Mouse (Mus musculus) hindbrain, postnatal 0 days (tissue): ENCODE results near the gene Ybx3. TPM values are rescaled to one million over a fixed set of nuclear protein-coding genes. Genes with fewer than 3 reads are reported as not detected.

Experiments
- ATAC-seq: fragments of 200-750 bp; cut with Nextera tagmentation; 2 replicates; pipeline ENCODE4 v1.8.0; 2017; ENCODE audit warnings: mild to moderate bottlenecking, moderate TSS enrichment, moderate library complexity
- DNase-seq: peaks from one replicate; pipeline ENCODE4 v3.0.0-alpha.2; 2015; ENCODE audit warnings: low spot score
- H3K27ac ChIP-seq: fragments of 300-500 bp; sonication (generic); 2 replicates; pipeline ENCODE4 v1.5.1; 2014; ENCODE audit warnings: mild to moderate bottlenecking
- H3K27me3 ChIP-seq: fragments of 300-500 bp; sonication (generic); 2 replicates; pipeline ENCODE4 v1.6.1; 2014; ENCODE audit warnings: low read length, mixed read lengths; ENCODE audit not compliant: insufficient read depth
- H3K36me3 ChIP-seq: fragments of 300-500 bp; sonication (generic); 2 replicates; pipeline ENCODE4 v1.6.1; 2014; ENCODE audit warnings: low read length, mixed read lengths; ENCODE audit not compliant: insufficient read depth
- H3K4me1 ChIP-seq: fragments of 300-500 bp; sonication (generic); 2 replicates; pipeline ENCODE4 v1.6.1; 2014; ENCODE audit warnings: antibody characterized with exemption, low read length, mixed read lengths; ENCODE audit not compliant: insufficient read depth
- H3K4me2 ChIP-seq: fragments of 300-500 bp; sonication (generic); 2 replicates; pipeline ENCODE4 v1.6.1; 2014; ENCODE audit warnings: low read depth, mild to moderate bottlenecking, low read length, moderate library complexity, mixed read lengths
- H3K4me3 ChIP-seq: fragments of 300-500 bp; sonication (generic); 2 replicates; pipeline ENCODE4 v1.5.1; 2014; ENCODE audit warnings: low read length
- H3K9ac ChIP-seq: fragments of 300-500 bp; sonication (generic); replicated peaks from 2 replicates; pipeline ENCODE4 v1.6.1; 2014; ENCODE audit warnings: mild to moderate bottlenecking, low read length, moderate library complexity, mixed read lengths
- H3K9me3 ChIP-seq: fragments of 300-500 bp; sonication (generic); 2 replicates; pipeline ENCODE4 v1.6.1; 2016; ENCODE audit warnings: low read length, mixed read lengths
- CTCF ChIP-seq: IDR thresholded peaks from 2 replicates; pipeline ENCODE4 v1.5.1; 2016; ENCODE audit warnings: antibody characterized with exemption, control low read depth, low read depth
- WGBS: fragments of 180-500 bp; shearing (Covaris S2); extraction: QIAGEN DNeasy Blood & Tissue Kit; methylation state at CpG from one replicate; pipeline ENCODE4 v1.1.7; 2014; 5-methylcytosine and 5-hydroxymethylcytosine counted together
- polyA plus RNA-seq: library from polyadenylated mRNA; unstranded; fragments of >200 nt; fragmentation: Nextera tagmentation; extraction: Ambion mirVana; gene quantifications from 2 replicates; pipeline ENCODE4 v1.2.1, GENCODE M21; 2015
- total RNA-seq: library from RNA; depleted of rRNA; stranded (reverse); fragments of >200 nt; gene quantifications from 2 replicates; pipeline ENCODE4 v1.2.3, GENCODE M21; 2014

Ybx3 gene
- total and polyA plus RNA-seq, 2 experiments from 2014 or later: 33.4 to 86.0 TPM

DNA sequence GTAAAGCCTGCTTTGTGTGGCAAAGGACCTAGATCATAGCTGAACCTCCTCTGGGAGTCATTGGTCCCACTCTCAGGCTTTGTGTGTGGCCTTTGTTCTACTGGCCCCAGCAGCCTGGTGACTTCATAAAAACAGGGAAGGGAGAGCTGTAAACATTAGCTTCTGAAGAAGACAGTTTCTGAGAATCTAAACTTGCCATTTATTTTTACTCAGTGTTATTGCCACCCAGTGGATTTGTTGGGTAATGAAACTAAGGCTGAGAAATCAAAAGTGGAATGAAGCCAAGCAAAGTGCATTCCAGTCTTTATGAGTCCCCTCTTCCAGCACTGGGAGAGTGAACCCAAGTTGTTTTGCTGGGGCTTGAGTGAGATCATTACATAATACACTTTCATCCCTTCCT lies 30.5 kb upstream of the Ybx3 start:
- DNase-seq (peak; percentile 79), ATAC-seq (peak; percentile 81)
- Histone ChIP-seq H3K36me3 (no peaks in the 10 kb centered on the region), H3K9me3 (no peaks in the 10 kb centered on the region), H3K4me1 (no peaks in the 10 kb centered on the region), H3K27me3 (no peaks in the 10 kb centered on the region), H3K27ac (no peak overlapping the region), H3K9ac (no peak overlapping the region), H3K4me3 (no peak overlapping the region), H3K4me2 (no peak overlapping the region)
- peak; percentile 72 for TF ChIP-seq CTCF

DNA sequence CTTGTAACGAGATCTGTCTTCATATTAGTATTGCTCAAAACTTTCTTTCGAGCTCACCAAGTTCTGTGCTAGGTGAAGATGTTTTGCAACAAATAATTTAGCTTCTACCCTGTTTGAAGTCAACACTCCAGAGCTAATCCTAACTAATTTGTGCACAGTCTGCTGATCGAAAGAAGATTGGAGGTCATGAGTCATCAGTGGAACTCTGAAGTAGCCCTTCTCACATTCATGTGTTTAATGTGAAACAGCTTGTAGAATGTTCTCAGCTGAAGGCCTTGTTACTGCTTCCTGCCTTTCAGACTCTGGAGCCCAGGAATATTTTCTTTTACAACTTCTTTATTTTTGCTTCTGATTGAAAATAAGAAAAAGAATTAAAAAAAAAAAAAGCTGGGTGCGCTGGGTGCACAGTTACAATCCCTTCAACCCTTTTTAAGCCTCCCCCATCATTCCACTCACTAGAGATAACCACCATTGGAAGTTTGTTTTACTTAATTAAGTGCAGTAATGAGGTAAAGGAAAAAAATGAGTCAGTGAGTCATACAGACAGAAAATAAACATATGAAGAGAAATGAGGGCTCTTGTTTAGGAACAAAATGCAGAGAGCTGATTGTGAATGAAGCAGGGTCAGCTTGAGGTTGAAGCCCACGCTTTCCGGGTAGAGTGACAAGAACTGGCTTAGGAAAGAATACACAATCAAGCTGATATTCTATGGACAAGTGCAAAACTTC lies 23.0 kb upstream of the Ybx3 start:
- WGBS: 87% methylated on average over 6 of the region's 6 CpGs
- Histone ChIP-seq H3K4me3 (no peak overlapping the region), H3K27ac (no peak overlapping the region), H3K9ac (no peak overlapping the region), H3K4me1 (no peaks in the 10 kb centered on the region), H3K27me3 (no peaks in the 10 kb centered on the region), H3K36me3 (no peaks in the 10 kb centered on the region), H3K4me2 (no peak overlapping the region), H3K9me3 (no peaks in the 10 kb centered on the region)
- ATAC-seq (no peak), DNase-seq (no peak)
- TF ChIP-seq CTCF: no peak

DNA sequence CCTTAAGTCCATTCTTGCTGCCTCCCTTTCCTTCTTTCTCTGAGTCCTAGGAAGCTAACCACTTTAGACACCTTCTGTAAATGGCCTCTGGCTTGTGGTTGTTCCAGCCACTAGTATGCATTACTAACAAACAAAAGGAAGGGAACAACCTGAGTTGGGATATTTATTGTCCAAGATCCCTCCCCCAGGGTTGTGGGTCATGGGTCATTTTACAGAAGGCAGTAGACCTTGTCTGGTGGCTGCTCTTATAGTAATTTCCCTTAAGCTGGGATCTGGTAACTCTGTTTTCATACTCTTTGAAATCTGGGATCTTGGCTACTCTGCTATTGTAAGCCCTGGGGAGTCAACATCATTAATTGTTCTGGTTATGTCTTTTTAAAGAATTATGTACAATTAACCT lies 18.7 kb upstream of the Ybx3 start:
- no peak overlapping the region for H3K4me2 ChIP-seq
- H3K4me3 ChIP-seq: no peak overlapping the region
- no peaks in the 10 kb centered on the region for H3K36me3 ChIP-seq
- H3K9ac ChIP-seq: no peak overlapping the region
- H3K9me3 ChIP-seq: no peaks in the 10 kb centered on the region
- no peak for ATAC-seq
- DNase-seq: no peak
- no peaks in the 10 kb centered on the region for H3K4me1 ChIP-seq
- H3K27me3 ChIP-seq: no peaks in the 10 kb centered on the region
- no peak overlapping the region for H3K27ac ChIP-seq
- no peak for TF ChIP-seq CTCF

GRCm38 (mm10) chr6:131405896-131406295 lies 17.6 kb upstream of the Ybx3 start:
- no peak overlapping the region for H3K4me2 ChIP-seq
- WGBS: 3% methylated on average over 2 of the region's 2 CpGs
- no peak for TF ChIP-seq CTCF
- H3K27ac ChIP-seq: no peak overlapping the region
- no peaks in the 10 kb centered on the region for H3K27me3 ChIP-seq
- H3K4me3 ChIP-seq: no peak overlapping the region
- DNase-seq (no peak), ATAC-seq (no peak)
- no peaks in the 10 kb centered on the region for H3K36me3 ChIP-seq
- no peak overlapping the region for H3K9ac ChIP-seq
- H3K9me3 ChIP-seq: no peaks in the 10 kb centered on the region
- H3K4me1 ChIP-seq: no peaks in the 10 kb centered on the region

DNA sequence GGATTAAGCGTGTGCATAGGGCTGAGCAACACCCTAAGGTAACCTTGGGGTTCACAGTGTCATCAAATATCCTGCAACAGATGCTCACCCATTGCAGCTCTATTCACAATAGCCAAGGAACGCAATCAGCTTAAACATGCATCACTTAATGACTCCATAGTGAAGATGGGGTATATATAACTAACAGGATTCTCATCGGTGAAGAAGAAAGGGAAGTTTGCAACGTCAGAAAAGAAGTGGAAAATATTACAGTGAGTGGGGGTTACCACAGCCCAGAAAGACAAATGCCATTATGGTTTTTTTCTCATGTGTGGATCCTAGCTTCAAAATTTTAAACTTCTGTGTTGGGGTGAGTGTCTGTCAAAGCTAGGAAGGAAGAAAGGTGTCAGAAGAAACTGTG lies 16.9 kb upstream of the Ybx3 start:
- WGBS: 86% methylated on average over 4 of the region's 4 CpGs
- Histone ChIP-seq H3K36me3 (no peaks in the 10 kb centered on the region), H3K27me3 (no peaks in the 10 kb centered on the region), H3K9me3 (no peaks in the 10 kb centered on the region), H3K4me3 (no peak overlapping the region), H3K4me1 (no peaks in the 10 kb centered on the region), H3K27ac (no peak overlapping the region), H3K4me2 (no peak overlapping the region), H3K9ac (no peak overlapping the region)
- DNase-seq (no peak), ATAC-seq (no peak)
- no peak for TF ChIP-seq CTCF

DNA sequence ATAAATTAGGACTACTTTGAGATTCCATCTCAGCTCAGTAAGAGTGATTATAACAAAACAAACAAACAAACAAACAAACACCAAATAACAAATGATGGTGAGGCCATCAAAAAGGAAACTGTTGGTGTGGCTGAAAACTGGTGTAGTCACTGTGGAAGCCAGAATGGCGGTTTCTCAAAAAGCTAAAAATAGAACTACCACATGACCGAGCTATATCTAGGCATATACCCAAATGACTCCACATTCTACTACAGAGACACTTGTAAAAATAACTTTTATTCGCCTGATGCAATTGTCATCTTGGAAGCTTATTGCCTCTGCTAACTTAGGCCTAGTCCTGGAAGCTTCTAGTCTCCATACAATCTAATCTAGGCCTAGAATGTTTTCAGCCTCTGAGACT lies 16.0 kb upstream of the Ybx3 start:
- no peak overlapping the region for H3K9ac ChIP-seq
- H3K4me3 ChIP-seq: no peak overlapping the region
- ATAC-seq: no peak
- no peaks in the 10 kb centered on the region for H3K4me1 ChIP-seq
- no peak for TF ChIP-seq CTCF
- H3K4me2 ChIP-seq: no peak overlapping the region
- H3K9me3 ChIP-seq: no peaks in the 10 kb centered on the region
- 83% methylated on average over 3 of the region's 3 CpGs for WGBS
- H3K27me3 ChIP-seq: no peaks in the 10 kb centered on the region
- H3K36me3 ChIP-seq: no peaks in the 10 kb centered on the region
- no peak for DNase-seq
- no peak overlapping the region for H3K27ac ChIP-seq

GRCm38 (mm10) chr6:131403036-131403435 lies 14.8 kb upstream of the Ybx3 start:
- H3K9ac ChIP-seq: no peak overlapping the region
- no peak overlapping the region for H3K27ac ChIP-seq
- no peak overlapping the region for H3K4me3 ChIP-seq
- TF ChIP-seq CTCF: no peak
- H3K27me3 ChIP-seq: no peaks in the 10 kb centered on the region
- WGBS: 57% methylated on average over 2 of the region's 2 CpGs
- no peak overlapping the region for H3K4me2 ChIP-seq
- H3K9me3 ChIP-seq: no peaks in the 10 kb centered on the region
- no peaks in the 10 kb centered on the region for H3K36me3 ChIP-seq
- DNase-seq (no peak), ATAC-seq (no peak)
- no peaks in the 10 kb centered on the region for H3K4me1 ChIP-seq
